Mouse (Mus musculus) midbrain, embryonic 16.5 days (tissue): ENCODE measurements around the gene Snx3. TPM values are rescaled to one million over a fixed set of nuclear protein-coding genes. Genes with fewer than 3 reads are reported as not detected.
A peak's percentile ranks its signal among the peaks of the same experiment; 100 is the strongest.

Experiments used
- ATAC-seq: fragments of 200-750 bp; cut with Nextera tagmentation; 2 replicates; pipeline ENCODE4 v1.8.0; 2017; ENCODE audit warnings: moderate TSS enrichment
- H3K27ac ChIP-seq: fragments of 300-500 bp; sonication (generic); 2 replicates; pipeline ENCODE4 v1.5.1; 2014; ENCODE audit warnings: mild to moderate bottlenecking, low read length, mixed read lengths
- H3K27me3 ChIP-seq: fragments of 300-500 bp; sonication (generic); 2 replicates; pipeline ENCODE4 v1.6.1; 2014; ENCODE audit warnings: low read depth, low read length, mixed read lengths; ENCODE audit not compliant: control insufficient read depth, insufficient read depth
- H3K36me3 ChIP-seq: fragments of 300-500 bp; sonication (generic); 2 replicates; pipeline ENCODE4 v1.6.1; 2014; ENCODE audit warnings: mild to moderate bottlenecking, low read length, moderate library complexity, mixed read lengths; ENCODE audit not compliant: control insufficient read depth, insufficient read depth
- H3K4me1 ChIP-seq: fragments of 300-500 bp; sonication (generic); 2 replicates; pipeline ENCODE4 v1.6.1; 2014; ENCODE audit warnings: mild to moderate bottlenecking, low read length, mixed read lengths; ENCODE audit not compliant: control insufficient read depth, insufficient read depth
- H3K4me2 ChIP-seq: fragments of 300-500 bp; sonication (generic); 2 replicates; pipeline ENCODE4 v1.6.1; 2014; ENCODE audit warnings: mild to moderate bottlenecking, low read length, mixed read lengths
- H3K4me3 ChIP-seq: fragments of 300-500 bp; sonication (generic); 2 replicates; pipeline ENCODE4 v1.5.1; 2014; ENCODE audit warnings: low read depth, mild to moderate bottlenecking, low read length, moderate library complexity, mixed read lengths
- H3K9ac ChIP-seq: fragments of 300-500 bp; sonication (generic); 2 replicates; pipeline ENCODE4 v1.6.1; 2014; ENCODE audit warnings: low read depth, low read length, mixed read lengths
- H3K9me3 ChIP-seq: fragments of 300-500 bp; sonication (generic); replicated peaks from 2 replicates; pipeline ENCODE4 v1.6.1; 2014; ENCODE audit warnings: mild to moderate bottlenecking, low read length, mixed read lengths; ENCODE audit not compliant: control insufficient read depth, poor library complexity, severe bottlenecking
- WGBS: fragments of 180-500 bp; shearing (Covaris S2); extraction: QIAGEN DNeasy Blood & Tissue Kit; methylation state at CpG from one replicate; pipeline ENCODE4 v1.1.7; 2014; 5-methylcytosine and 5-hydroxymethylcytosine counted together
- polyA plus RNA-seq: library from polyadenylated mRNA; unstranded; fragments of >200 nt; fragmentation: Nextera tagmentation; extraction: Ambion mirVana; gene quantifications from 2 replicates; pipeline ENCODE4 v1.2.1, GENCODE M21; 2015

The Snx3 gene
- polyA plus RNA-seq, 1 experiment from 2014 or later, result 334 TPM

DNA sequence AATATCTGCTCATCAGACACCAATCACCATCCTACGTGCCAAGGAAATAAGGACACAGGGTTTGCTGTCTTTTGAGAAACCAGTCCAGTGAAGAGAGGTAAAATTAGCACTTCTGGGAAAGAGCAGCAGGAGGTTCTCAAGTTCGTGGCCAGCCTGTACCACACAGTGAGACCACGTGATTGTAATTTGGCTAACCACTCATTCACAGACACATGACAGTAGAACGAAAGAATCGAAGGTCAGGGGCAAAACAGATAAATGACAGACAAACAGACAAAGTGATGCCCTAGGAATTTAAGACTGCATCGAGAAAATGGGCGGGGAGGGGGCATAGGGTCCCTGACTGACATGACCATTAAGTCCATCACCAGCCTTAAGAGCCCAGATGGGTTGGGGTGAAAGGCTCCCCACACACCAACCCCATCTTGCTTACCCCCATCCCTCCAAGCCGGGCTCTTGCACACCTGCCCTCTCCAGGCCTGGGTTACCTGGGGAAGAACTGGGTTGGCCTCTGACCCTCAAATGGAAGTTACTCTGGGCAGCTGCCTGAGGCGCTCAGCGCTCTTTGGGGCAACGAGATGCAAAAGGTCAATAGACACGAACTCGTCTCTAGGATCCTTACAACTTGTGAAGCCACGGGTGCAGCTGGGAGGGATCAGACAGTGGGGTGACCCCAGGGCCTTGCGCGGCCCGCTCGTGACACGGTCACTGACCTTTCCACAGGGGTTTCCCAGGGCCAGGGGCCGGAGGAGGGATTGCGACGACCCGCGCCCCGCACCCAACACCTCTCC is 24.1 kb upstream of the Snx3 start:
- Histone ChIP-seq H3K9me3 (no peaks in the 10 kb centered on the region), H3K4me2 (peak overlapping the region; percentile 97), H3K4me1 (peaks cover 7% of the 10 kb centered on the region), H3K36me3 (no peaks in the 10 kb centered on the region), H3K27ac (peak overlapping the region; percentile 79), H3K27me3 (no peaks in the 10 kb centered on the region), H3K4me3 (peak overlapping the region; percentile 74), H3K9ac (peak overlapping the region; percentile 85)
- peak; percentile 71 for ATAC-seq
- 13% methylated on average over 25 of the region's 25 CpGs for WGBS

DNA sequence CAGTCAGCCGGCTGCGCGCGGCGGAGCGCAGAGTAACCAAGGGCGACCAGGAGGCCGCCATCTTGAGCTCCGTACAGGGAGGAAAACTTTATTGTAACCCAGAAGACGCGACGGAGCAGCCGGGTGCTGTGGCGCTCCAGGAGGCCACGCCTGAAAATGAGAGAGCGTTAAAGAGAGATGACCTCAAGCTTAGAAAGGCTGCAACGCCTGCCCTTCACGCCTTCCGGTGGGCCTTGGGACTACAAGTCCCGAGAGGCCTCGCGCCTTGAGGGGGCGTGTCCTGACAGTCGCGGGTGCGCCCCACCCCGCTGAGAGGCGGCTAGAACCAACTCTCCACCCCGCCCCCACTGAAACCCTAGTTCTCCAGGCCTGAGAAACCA is 23.5 kb upstream of the Snx3 start, which contains the start of gene Afg1l:
Gene Afg1l, minus strand, starts transcription at position 225 of the 380 bp plus-strand sequence.
- Histone ChIP-seq H3K9me3 (no peaks in the 10 kb centered on the region), H3K27ac (peak within 1 kb of the TSS; percentile 79), H3K4me1 (peaks cover 7% of the 10 kb centered on the region), H3K9ac (peak within 1 kb of the TSS; percentile 85), H3K4me3 (peak within 1 kb of the TSS; percentile 74), H3K27me3 (no peaks in the 10 kb centered on the region), H3K4me2 (peak within 1 kb of the TSS; percentile 97), H3K36me3 (no peaks in the 10 kb centered on the region)
- peak; percentile 94 for ATAC-seq
- WGBS, result under 1% methylated on average over 29 of the region's 29 CpGs

DNA sequence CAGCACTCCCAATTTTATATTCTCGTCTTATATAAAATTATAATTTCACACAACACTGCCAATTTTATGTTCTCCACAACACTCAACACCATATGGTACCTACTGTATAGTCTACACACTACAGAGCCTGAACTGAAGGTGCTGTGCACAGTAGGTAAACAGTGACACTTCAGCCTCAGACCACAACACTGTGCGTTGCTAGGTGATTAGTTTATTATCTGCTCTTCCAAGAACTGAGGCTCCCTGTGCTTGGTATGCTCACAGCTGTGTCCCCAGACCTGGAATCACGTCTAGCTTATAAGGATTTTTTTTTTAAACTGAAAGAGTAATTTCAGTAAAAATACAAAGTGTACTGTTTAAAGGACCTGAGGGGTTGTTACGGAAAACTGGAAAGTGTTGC is 21.1 kb upstream of the Snx3 start:
- Histone ChIP-seq H3K9ac (no peak overlapping the region), H3K27me3 (no peaks in the 10 kb centered on the region), H3K36me3 (no peaks in the 10 kb centered on the region), H3K27ac (no peak overlapping the region), H3K9me3 (no peaks in the 10 kb centered on the region), H3K4me2 (no peak overlapping the region), H3K4me1 (peaks cover 7% of the 10 kb centered on the region), H3K4me3 (no peak overlapping the region)
- ATAC-seq, result no peak
- 81% methylated on average over 4 of the region's 4 CpGs for whole genome bisulfite sequencing

GRCm38 (mm10) chr10:42488606-42489296 is 13.1 kb upstream of the Snx3 start:
- ATAC-seq, result no peak
- no peak overlapping the region for H3K9ac ChIP-seq
- no peaks in the 10 kb centered on the region for H3K27me3 ChIP-seq
- H3K9me3 ChIP-seq, result no peaks in the 10 kb centered on the region
- no peak overlapping the region for H3K4me3 ChIP-seq
- no peak overlapping the region for H3K27ac ChIP-seq
- H3K4me2 ChIP-seq, result no peak overlapping the region
- no peaks in the 10 kb centered on the region for H3K36me3 ChIP-seq
- WGBS, result 37% methylated on average over 8 of the region's 8 CpGs
- no peaks in the 10 kb centered on the region for H3K4me1 ChIP-seq

DNA sequence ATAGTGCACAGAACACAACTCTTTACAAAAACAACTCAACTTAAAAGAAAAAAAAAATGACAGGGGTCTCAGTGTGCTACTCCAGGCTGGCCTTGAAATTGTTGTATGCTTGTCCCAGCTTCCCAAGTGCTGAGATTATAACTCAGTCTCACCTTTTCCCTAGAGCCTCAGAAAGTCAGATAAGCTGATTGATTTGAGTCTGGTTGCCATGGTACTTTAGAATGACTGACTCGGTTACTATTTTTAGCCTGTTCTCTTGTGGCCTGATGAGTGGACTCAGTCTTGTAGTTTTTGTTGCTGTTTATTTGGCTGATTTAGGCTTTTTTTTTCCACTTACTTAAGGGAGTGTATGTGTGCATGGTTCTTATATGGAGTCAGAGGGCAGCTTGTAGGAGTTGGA is 10.7 kb upstream of the Snx3 start:
- ATAC-seq, result no peak
- no peaks in the 10 kb centered on the region for H3K9me3 ChIP-seq
- H3K27me3 ChIP-seq, result no peaks in the 10 kb centered on the region
- WGBS, result 38% methylated on average over 1 of the region's 1 CpGs
- H3K9ac ChIP-seq, result no peak overlapping the region
- no peak overlapping the region for H3K4me2 ChIP-seq
- no peak overlapping the region for H3K4me3 ChIP-seq
- no peaks in the 10 kb centered on the region for H3K4me1 ChIP-seq
- H3K36me3 ChIP-seq, result no peaks in the 10 kb centered on the region
- no peak overlapping the region for H3K27ac ChIP-seq

DNA sequence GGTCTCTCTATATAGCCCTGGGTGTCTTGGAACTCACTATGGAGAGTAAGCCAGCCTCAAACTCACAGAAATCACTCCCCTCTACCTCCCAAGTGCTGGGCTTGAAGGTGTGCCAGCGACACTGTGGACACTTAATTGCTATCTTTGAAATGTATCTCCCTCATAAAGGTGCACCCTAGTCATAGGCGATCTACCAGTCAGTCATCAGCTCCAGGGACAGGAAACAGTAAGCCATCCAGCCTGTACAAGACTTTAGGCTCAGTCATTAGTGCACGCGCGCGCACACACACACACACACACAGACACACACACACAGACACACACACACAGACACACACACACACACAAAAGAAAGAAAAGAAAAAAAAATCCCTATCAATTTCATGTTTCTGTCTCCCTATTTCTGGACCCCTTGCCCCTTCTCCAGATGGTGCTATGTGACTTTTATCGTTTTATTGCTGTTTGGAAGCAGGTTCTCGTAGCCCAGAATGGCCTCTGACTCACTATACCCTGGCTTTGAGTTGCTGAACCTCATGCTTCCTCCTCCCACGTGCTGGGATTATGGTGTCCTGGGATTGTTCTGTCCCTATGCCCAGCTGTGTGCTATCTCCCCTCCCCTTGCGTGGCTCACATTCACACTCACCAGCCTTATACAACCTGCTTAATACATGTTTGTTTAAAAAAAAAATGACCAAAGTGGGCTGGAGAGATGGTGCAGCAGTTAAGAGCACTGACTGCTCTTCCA is 9.6 kb upstream of the Snx3 start:
- no peak for ATAC-seq
- Histone ChIP-seq H3K9ac (no peak overlapping the region), H3K36me3 (no peaks in the 10 kb centered on the region), H3K4me2 (no peak overlapping the region), H3K27me3 (no peaks in the 10 kb centered on the region), H3K4me1 (no peaks in the 10 kb centered on the region), H3K27ac (no peak overlapping the region), H3K9me3 (no peaks in the 10 kb centered on the region), H3K4me3 (no peak overlapping the region)
- WGBS, result 91% methylated on average over 10 of the region's 10 CpGs

DNA sequence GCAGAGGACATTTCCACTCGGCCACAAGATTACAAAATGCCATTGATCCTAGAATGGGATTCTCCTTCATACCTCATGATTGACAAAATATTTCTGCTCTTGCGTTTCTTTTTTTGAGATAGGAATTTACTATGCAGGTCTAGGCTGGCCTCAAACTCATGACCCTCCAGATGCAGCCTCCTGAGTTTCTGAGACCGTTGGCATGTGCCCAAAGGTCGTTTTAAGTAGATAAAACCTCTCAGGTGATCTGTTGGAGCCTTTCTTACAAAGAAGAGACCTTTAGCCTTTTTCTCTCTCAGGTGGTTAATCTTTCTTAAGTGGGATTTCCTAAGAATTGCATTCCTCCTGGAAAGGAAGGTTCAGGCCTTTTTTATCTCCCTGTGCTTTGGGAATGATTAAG is 8.8 kb upstream of the Snx3 start:
- Histone ChIP-seq H3K27me3 (no peaks in the 10 kb centered on the region), H3K4me1 (no peaks in the 10 kb centered on the region), H3K27ac (no peak overlapping the region), H3K9me3 (no peaks in the 10 kb centered on the region), H3K4me2 (no peak overlapping the region), H3K9ac (no peak overlapping the region), H3K36me3 (no peaks in the 10 kb centered on the region), H3K4me3 (no peak overlapping the region)
- ATAC-seq, result no peak
- WGBS, result 65% methylated on average over 4 of the region's 4 CpGs

DNA sequence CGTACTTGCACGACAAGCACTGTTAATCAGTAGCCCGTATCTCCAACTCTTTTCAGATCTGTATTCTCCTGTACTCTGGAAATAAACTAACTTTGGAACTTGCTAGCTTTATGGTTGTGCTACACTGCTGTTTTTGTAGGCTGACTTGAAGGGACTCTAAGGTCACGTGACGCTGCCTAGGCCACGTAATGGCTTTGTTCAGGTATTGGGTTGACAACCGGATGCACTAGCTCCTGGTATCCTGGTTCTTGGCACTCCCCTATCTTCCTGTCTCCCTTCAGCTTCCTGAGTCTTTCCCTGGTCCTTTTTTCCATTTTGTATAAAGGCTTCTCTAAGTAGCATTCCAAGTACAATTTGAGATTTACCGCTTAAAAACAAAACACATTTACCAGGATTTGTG is 1.2 kb upstream of the Snx3 start:
- H3K4me2 ChIP-seq, result no peak overlapping the region
- no peaks in the 10 kb centered on the region for H3K36me3 ChIP-seq
- 91% methylated on average over 8 of the region's 8 CpGs for WGBS
- H3K4me1 ChIP-seq, result peaks cover 10% of the 10 kb centered on the region
- no peak overlapping the region for H3K9ac ChIP-seq
- ATAC-seq, result no peak
- H3K27ac ChIP-seq, result no peak overlapping the region
- H3K27me3 ChIP-seq, result no peaks in the 10 kb centered on the region
- H3K9me3 ChIP-seq, result no peaks in the 10 kb centered on the region
- H3K4me3 ChIP-seq, result no peak overlapping the region

GRCm38 (mm10) chr10:42501161-42501560 is 669 bp upstream of the Snx3 start:
- Histone ChIP-seq H3K9ac (peak overlapping the region; percentile 46; the same call in 1 of the 2 replicates), H3K9me3 (no peaks in the 10 kb centered on the region), H3K36me3 (no peaks in the 10 kb centered on the region), H3K4me3 (no peak overlapping the region), H3K27ac (peak overlapping the region; percentile 100), H3K4me2 (peak overlapping the region; percentile 42), H3K4me1 (peaks cover 10% of the 10 kb centered on the region), H3K27me3 (no peaks in the 10 kb centered on the region)
- WGBS, result 89% methylated on average over 5 of the region's 5 CpGs
- ATAC-seq, result no peak
